Mouse (Mus musculus): ENCODE measurements around the gene Il22ra2. TPM values are rescaled to one million over a fixed set of nuclear protein-coding genes. Genes with fewer than 3 reads are reported as not detected.

Gene Il22ra2
- polyA plus RNA-seq, 1 experiment from 2014 or later = 0.11 TPM

DNA sequence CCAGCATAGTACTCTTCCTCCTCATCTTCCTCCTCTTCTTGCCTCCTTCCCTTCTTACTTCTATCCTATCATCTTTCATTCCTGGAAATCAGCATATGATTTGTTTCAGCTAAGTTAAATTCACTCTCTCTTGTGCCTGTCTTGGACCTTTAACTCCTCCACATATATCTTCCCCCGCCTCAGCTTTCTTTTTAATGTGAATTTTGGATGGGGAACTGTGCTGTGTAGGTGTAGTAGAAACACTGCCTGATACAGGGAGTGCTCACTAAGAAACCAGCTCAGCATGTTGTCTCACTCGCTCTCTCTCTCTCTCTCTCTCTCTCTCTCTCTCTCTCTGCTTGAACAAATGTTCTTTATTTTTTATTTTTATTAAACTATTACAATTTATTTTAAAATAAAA lies 23.3 kb downstream of the Il22ra2 start:
- WGBS = 88% methylated on average over 2 of the region's 2 CpGs

DNA sequence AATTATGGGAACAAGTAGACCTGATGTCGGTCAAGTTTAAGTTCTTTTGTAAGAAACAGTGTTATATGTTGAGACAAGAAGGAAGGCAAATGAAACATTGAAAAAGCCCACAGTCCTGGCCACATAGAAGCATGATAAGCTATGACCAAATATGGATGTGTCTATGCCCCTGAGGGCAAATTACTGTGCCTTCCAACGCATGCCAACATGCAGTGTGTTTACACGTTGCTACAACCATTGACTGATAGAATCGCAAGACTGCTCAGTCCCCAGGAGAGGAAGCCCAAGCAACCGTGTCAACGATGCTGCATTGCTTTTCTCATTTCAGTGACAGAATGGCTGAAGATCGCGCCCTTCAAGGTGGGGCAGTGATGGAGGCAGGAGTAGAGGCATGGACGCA lies 35.6 kb downstream of the Il22ra2 start:
- no peaks in the 10 kb centered on the region for H3K36me3 ChIP-seq (ENCODE audit: control insufficient read depth, insufficient read depth, low read length)
- no peaks in the 10 kb centered on the region for H3K4me1 ChIP-seq (ENCODE audit: control insufficient read depth, insufficient read depth, low read length)
- 79% methylated on average over 9 of the region's 9 CpGs for WGBS
- DNase-seq (ENCODE audit: low spot score) (no peak), ATAC-seq (ENCODE audit: low read depth) (no peak)
- H3K27me3 ChIP-seq (replicated peaks; ENCODE audit: control insufficient read depth, insufficient read depth, low read length) = no peaks in the 10 kb centered on the region
- H3K4me3 ChIP-seq (ENCODE audit: low read depth, low read length) = no peak overlapping the region
- H3K27ac ChIP-seq (replicated peaks; ENCODE audit: low read depth, low read length) = no peak overlapping the region
- no peak overlapping the region for H3K9ac ChIP-seq (ENCODE audit: low read depth, low read length)
- no peak overlapping the region for H3K4me2 ChIP-seq (ENCODE audit: low read depth, low read length)
- no peaks in the 10 kb centered on the region for H3K9me3 ChIP-seq (ENCODE audit: control insufficient read depth, low read length)

More for the DNA sequence above, 23.3 kb downstream of the Il22ra2 start:
- Histone ChIP-seq H3K4me2 (ENCODE audit: low read depth, low read length) (no peak overlapping the region), H3K9ac (ENCODE audit: low read depth, low read length) (no peak overlapping the region), H3K36me3 (ENCODE audit: control insufficient read depth, insufficient read depth, low read length) (no peaks in the 10 kb centered on the region), H3K27ac (replicated peaks; ENCODE audit: low read depth, low read length) (no peak overlapping the region), H3K4me3 (ENCODE audit: low read depth, low read length) (no peak overlapping the region), H3K4me1 (ENCODE audit: control insufficient read depth, insufficient read depth, low read length) (no peaks in the 10 kb centered on the region), H3K9me3 (ENCODE audit: control insufficient read depth, low read length) (no peaks in the 10 kb centered on the region), H3K27me3 (replicated peaks; ENCODE audit: control insufficient read depth, insufficient read depth, low read length) (no peaks in the 10 kb centered on the region)
- ATAC-seq (ENCODE audit: low read depth) (no peak), DNase-seq (ENCODE audit: low spot score) (no peak)

DNA sequence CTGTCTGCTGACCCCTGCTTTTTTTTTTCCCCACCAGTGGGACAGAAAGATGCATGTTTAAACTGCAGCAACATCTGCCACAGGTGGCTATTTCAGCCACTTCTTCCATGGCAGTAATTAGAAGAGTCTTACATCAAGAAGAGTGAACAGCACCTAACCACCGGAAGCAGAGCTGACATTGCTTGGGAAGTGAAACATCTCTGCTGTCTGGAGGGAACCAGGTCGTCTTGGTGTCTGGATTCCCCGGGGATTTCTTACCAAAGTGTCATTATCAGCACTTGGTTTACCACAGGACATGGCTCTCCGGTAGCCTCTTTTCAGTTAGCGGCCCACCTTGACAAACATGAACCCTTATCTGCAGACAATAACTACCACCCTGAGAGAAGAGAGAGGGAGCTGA lies 38.2 kb downstream of the Il22ra2 start:
- no peaks in the 10 kb centered on the region for H3K4me1 ChIP-seq (ENCODE audit: control insufficient read depth, insufficient read depth, low read length)
- H3K9ac ChIP-seq (ENCODE audit: low read depth, low read length) = no peak overlapping the region
- H3K36me3 ChIP-seq (ENCODE audit: control insufficient read depth, insufficient read depth, low read length) = no peaks in the 10 kb centered on the region
- no peaks in the 10 kb centered on the region for H3K9me3 ChIP-seq (ENCODE audit: control insufficient read depth, low read length)
- DNase-seq (ENCODE audit: low spot score) (no peak), ATAC-seq (ENCODE audit: low read depth) (no peak)
- no peaks in the 10 kb centered on the region for H3K27me3 ChIP-seq (replicated peaks; ENCODE audit: control insufficient read depth, insufficient read depth, low read length)
- H3K4me3 ChIP-seq (ENCODE audit: low read depth, low read length) = no peak overlapping the region
- WGBS = 90% methylated on average over 5 of the region's 5 CpGs
- no peak overlapping the region for H3K27ac ChIP-seq (replicated peaks; ENCODE audit: low read depth, low read length)
- H3K4me2 ChIP-seq (ENCODE audit: low read depth, low read length) = no peak overlapping the region

DNA sequence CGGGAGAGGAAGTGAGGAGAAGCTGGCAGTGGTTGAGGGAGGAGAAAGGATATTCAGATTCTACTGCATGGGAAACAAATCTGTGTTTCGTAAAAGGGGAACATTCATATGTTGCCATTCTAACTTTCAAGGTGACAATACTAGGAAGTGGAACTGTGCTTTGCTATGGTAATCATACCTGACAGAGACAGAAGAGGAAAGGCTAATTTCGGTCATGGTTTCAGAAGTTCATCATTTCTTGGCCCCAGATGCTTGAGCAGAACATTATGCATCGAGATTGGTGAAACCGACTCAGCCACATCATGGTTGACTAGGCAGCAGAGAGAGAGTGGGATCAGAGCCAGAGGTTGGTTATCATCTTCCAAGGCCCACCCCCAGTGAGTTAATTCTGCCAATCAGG lies 47.2 kb downstream of the Il22ra2 start:
- Histone ChIP-seq H3K27me3 (replicated peaks; ENCODE audit: control insufficient read depth, insufficient read depth, low read length) (no peaks in the 10 kb centered on the region), H3K9me3 (ENCODE audit: control insufficient read depth, low read length) (no peaks in the 10 kb centered on the region; the same call in 1 of the 2 replicates), H3K27ac (replicated peaks; ENCODE audit: low read depth, low read length) (no peak overlapping the region), H3K4me3 (ENCODE audit: low read depth, low read length) (no peak overlapping the region), H3K4me1 (ENCODE audit: control insufficient read depth, insufficient read depth, low read length) (no peaks in the 10 kb centered on the region), H3K36me3 (ENCODE audit: control insufficient read depth, insufficient read depth, low read length) (no peaks in the 10 kb centered on the region), H3K9ac (ENCODE audit: low read depth, low read length) (no peak overlapping the region), H3K4me2 (ENCODE audit: low read depth, low read length) (no peak overlapping the region)
- ATAC-seq (ENCODE audit: low read depth) (no peak), DNase-seq (ENCODE audit: low spot score) (no peak)
- 86% methylated on average over 5 of the region's 5 CpGs for WGBS

DNA sequence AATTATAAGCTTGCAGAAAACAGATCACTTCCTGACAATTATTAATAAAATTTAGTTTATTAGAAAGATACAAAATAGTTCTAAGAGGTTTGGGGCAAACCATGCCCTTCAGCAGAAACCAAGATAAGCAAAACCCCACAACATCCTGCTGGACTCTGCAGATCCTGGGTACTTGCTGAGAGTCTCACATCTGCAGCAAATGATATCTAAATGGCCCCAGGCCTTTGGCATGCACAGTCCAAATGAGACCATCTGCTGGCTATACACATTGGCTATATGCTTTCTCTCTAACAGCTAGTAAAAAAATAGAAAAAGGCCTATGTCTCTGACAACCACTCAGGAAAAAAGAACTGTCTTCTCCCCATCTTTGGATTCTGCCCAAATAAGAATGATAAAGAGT lies 50.2 kb downstream of the Il22ra2 start:
- no peak for DNase-seq (ENCODE audit: low spot score)
- Histone ChIP-seq H3K4me3 (ENCODE audit: low read depth, low read length) (no peak overlapping the region), H3K27ac (replicated peaks; ENCODE audit: low read depth, low read length) (no peak overlapping the region)

DNA sequence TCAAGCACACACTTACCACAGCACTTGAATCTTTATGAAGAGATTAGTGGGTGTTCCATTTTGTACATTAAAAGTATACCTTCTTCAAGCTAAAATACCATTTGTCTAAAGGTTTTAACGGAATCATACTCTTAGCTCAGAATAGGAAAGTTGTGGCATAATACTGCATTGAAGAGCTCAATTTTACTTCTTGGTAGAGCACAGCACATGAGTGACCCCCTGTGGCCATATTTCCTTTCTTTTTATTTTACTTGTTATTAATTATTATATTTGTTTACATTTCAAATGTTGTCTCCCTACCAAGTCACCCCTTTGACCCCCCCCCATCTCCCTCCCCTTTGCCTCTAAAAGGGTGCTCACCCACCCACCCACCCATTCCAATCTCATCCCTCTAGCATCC lies 51.3 kb downstream of the Il22ra2 start:
- H3K27ac ChIP-seq (replicated peaks; ENCODE audit: low read depth, low read length) = no peak overlapping the region
- H3K9me3 ChIP-seq (ENCODE audit: control insufficient read depth, low read length) = no peaks in the 10 kb centered on the region
- no peaks in the 10 kb centered on the region for H3K36me3 ChIP-seq (ENCODE audit: control insufficient read depth, insufficient read depth, low read length)
- no peaks in the 10 kb centered on the region for H3K27me3 ChIP-seq (replicated peaks; ENCODE audit: control insufficient read depth, insufficient read depth, low read length)
- H3K9ac ChIP-seq (ENCODE audit: low read depth, low read length) = no peak overlapping the region
- H3K4me3 ChIP-seq (ENCODE audit: low read depth, low read length) = no peak overlapping the region
- ATAC-seq (ENCODE audit: low read depth) (no peak), DNase-seq (ENCODE audit: low spot score) (no peak)
- WGBS = 85% methylated on average over 1 of the region's 1 CpGs
- H3K4me1 ChIP-seq (ENCODE audit: control insufficient read depth, insufficient read depth, low read length) = no peaks in the 10 kb centered on the region
- H3K4me2 ChIP-seq (ENCODE audit: low read depth, low read length) = no peak overlapping the region

More for the DNA sequence above, 50.2 kb downstream of the Il22ra2 start:
- H3K4me1 ChIP-seq (ENCODE audit: control insufficient read depth, insufficient read depth, low read length) = no peaks in the 10 kb centered on the region
- no peak overlapping the region for H3K9ac ChIP-seq (ENCODE audit: low read depth, low read length)
- H3K27me3 ChIP-seq (replicated peaks; ENCODE audit: control insufficient read depth, insufficient read depth, low read length) = no peaks in the 10 kb centered on the region
- H3K4me2 ChIP-seq (ENCODE audit: low read depth, low read length) = no peak overlapping the region
- H3K36me3 ChIP-seq (ENCODE audit: control insufficient read depth, insufficient read depth, low read length) = no peaks in the 10 kb centered on the region
- H3K9me3 ChIP-seq (ENCODE audit: control insufficient read depth, low read length) = no peaks in the 10 kb centered on the region
- no peak for ATAC-seq (ENCODE audit: low read depth)

Other genes with a start within 250 kb of the Il22ra2 start
- gene Ifngr1, start 30.0 kb upstream of the Il22ra2 start, polyA plus RNA-seq (2014; fragmentation: Nextera tagmentation; extraction: Ambion mirVana) = 57.4 and 60.5 TPM in 2 replicates
- gene Il20ra, start 90.6 kb downstream of the Il22ra2 start, polyA plus RNA-seq (2014; fragmentation: Nextera tagmentation; extraction: Ambion mirVana) = 0.46 and 0.59 TPM in 2 replicates
- gene Slc35d3, start 229.5 kb downstream of the Il22ra2 start, polyA plus RNA-seq (2014; fragmentation: Nextera tagmentation; extraction: Ambion mirVana) = 0.87 and 1.2 TPM in 2 replicates